Mouse (Mus musculus) liver, embryonic 14.5 days (tissue): ENCODE data around the gene Gpatch2.

Experiments used
- CTCF ChIP-seq: IDR thresholded peaks from 2 replicates; pipeline ENCODE4 v1.5.1; 2016; ENCODE audit warnings: antibody characterized with exemption, low read depth, control low read depth
- EP300 ChIP-seq: IDR thresholded peaks from 2 replicates; pipeline ENCODE4 v1.6.1; 2016; ENCODE audit warnings: antibody characterized with exemption, low read depth

DNA sequence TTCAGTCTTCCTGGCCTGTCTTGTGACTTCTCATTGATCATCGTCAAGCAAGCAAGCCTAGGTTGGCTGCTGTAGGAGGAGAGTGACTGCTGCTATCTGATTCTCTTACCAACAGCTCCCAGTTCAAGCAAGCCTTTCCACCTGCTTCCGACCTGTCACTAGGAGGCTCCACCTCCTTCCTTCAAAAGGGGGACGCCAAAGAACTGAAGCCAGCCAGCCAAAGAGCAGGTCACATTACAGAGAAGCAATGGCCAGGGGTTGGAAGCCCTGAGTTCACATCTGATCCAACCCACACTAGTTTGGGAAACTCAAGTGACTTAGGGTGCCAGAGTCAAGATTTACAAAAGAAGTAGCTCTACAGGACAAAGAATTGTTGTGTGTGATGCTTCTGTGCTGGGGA lies 144.9 kb downstream of the Gpatch2 start:
- TF ChIP-seq CTCF (no peak), EP300 (no peak)
